Mouse (Mus musculus): ENCODE results near the gene Cybb. TPM values are rescaled to one million over a fixed set of nuclear protein-coding genes. Genes with fewer than 3 reads are reported as not detected.

The Cybb gene
- polyA plus RNA-seq, 1 experiment from 2014 or later, result 0.71 TPM

GRCm38 (mm10) chrX:9461399-9461798 lies 26.2 kb downstream of the Cybb start:
- ATAC-seq (ENCODE audit: insufficient number of reproducible peaks, insufficient read depth, low FRiP score, low TSS enrichment, low read depth), result no peak
- no peaks in the 10 kb centered on the region for H3K36me3 ChIP-seq
- H3K27me3 ChIP-seq, result no peaks in the 10 kb centered on the region
- H3K4me2 ChIP-seq, result no peak overlapping the region
- no peaks in the 10 kb centered on the region for H3K4me1 ChIP-seq (replicated peaks)
- H3K4me3 ChIP-seq (replicated peaks), result no peak overlapping the region
- no peak overlapping the region for H3K27ac ChIP-seq
- H3K9ac ChIP-seq (replicated peaks), result no peak overlapping the region
- no peaks in the 10 kb centered on the region for H3K9me3 ChIP-seq

DNA sequence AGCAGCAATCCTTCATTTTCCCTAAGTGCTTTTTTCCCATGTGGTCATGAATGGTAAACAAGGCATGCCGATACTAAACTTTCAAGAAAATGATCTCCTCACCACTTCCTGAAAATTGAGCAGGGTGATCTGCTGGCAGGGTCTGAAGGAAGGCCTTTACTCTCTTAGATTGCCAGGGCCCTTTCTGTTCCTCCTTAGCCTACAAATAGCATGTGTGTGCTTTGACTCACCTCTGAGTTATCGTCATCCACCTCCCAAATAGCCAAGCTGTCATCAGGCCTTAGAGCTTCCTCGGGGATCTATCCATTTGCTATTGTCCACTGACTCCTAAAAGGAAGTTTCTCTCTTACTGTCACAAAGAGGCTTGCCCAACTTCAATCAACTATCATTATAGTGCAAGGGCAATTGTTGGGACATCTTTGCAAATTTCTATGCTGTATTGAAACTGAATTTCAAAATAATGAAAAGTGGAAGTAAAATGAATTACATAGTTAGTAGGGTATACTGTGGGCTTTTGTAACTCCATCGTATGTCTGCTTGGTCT lies 27.1 kb downstream of the Cybb start:
- WGBS, result 83% methylated on average over 4 of the region's 4 CpGs
- H3K4me1 ChIP-seq (replicated peaks), result no peaks in the 10 kb centered on the region

DNA sequence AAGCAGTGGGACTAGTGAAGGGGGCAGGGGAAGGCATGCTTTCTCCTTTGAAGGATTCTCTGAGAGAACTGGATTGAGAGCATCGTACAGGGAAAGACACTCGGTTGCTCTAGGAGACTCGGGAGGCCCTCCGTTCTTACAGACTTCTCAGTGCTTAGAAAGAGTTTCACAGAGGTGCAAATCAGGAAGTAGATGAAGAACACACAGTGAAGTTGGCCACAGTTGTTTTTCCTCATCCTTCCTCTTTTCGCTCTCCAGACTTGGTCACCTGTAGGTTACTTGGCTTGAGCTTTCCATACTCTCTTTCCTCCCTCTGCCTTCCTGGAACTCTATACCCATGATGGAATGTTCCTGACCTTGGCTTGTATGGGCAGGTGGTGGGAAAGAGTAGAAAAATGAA lies 35.2 kb downstream of the Cybb start:
- ATAC-seq (ENCODE audit: insufficient number of reproducible peaks, insufficient read depth, low FRiP score, low TSS enrichment, low read depth), result no peak
- Histone ChIP-seq H3K27ac (no peak overlapping the region), H3K9me3 (no peaks in the 10 kb centered on the region), H3K4me3 (replicated peaks) (no peak overlapping the region), H3K4me1 (replicated peaks) (no peaks in the 10 kb centered on the region), H3K9ac (replicated peaks) (no peak overlapping the region), H3K4me2 (no peak overlapping the region), H3K36me3 (no peaks in the 10 kb centered on the region), H3K27me3 (no peaks in the 10 kb centered on the region)
- WGBS, result 93% methylated on average over 5 of the region's 5 CpGs

More for the DNA sequence above, 27.1 kb downstream of the Cybb start:
- H3K4me2 ChIP-seq, result no peak overlapping the region
- H3K4me3 ChIP-seq (replicated peaks), result no peak overlapping the region
- H3K27ac ChIP-seq, result no peak overlapping the region
- no peaks in the 10 kb centered on the region for H3K27me3 ChIP-seq
- no peaks in the 10 kb centered on the region for H3K9me3 ChIP-seq
- no peak overlapping the region for H3K9ac ChIP-seq (replicated peaks)
- no peak for ATAC-seq (ENCODE audit: insufficient number of reproducible peaks, insufficient read depth, low FRiP score, low TSS enrichment, low read depth)
- no peaks in the 10 kb centered on the region for H3K36me3 ChIP-seq

- no peak overlapping the region for H3K4me2 ChIP-seq
- no peak overlapping the region for H3K9ac ChIP-seq (replicated peaks)
- H3K36me3 ChIP-seq, result no peaks in the 10 kb centered on the region
- H3K27ac ChIP-seq, result no peak overlapping the region
- H3K4me1 ChIP-seq (replicated peaks), result no peaks in the 10 kb centered on the region
- ATAC-seq (ENCODE audit: insufficient number of reproducible peaks, insufficient read depth, low FRiP score, low TSS enrichment, low read depth), result no peak
- no peaks in the 10 kb centered on the region for H3K9me3 ChIP-seq
- no peaks in the 10 kb centered on the region for H3K27me3 ChIP-seq
- no peak overlapping the region for H3K4me3 ChIP-seq (replicated peaks)
Observed at GRCm38 (mm10) chrX:9447284-9447683, 40.3 kb downstream of the Cybb start.

DNA sequence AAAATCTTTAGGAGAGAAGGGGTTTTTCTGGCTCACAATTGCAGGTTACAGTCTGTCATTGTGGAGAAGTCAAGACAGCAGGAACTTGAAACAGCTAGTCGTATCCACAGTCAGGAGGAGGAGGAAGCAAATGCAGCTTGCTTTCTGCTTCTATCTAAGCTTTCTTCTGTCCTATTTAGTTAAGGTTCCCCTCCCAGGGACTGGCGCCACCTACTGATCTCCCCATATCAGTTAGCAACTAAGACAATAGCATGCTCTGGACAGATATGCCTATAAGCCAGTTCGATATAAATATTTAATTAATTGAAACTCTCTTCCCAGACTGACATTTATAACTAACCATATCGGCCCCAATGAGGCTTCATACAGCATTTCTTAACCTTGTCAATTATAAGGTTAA lies 46.5 kb downstream of the Cybb start:
- no peak for ATAC-seq (ENCODE audit: insufficient number of reproducible peaks, insufficient read depth, low FRiP score, low TSS enrichment, low read depth)
- no peak overlapping the region for H3K9ac ChIP-seq (replicated peaks)
- H3K9me3 ChIP-seq, result no peaks in the 10 kb centered on the region
- H3K36me3 ChIP-seq, result no peaks in the 10 kb centered on the region
- H3K27me3 ChIP-seq, result no peaks in the 10 kb centered on the region
- 64% methylated on average over 4 of the region's 4 CpGs for WGBS
- no peak overlapping the region for H3K27ac ChIP-seq
- H3K4me1 ChIP-seq (replicated peaks), result no peaks in the 10 kb centered on the region
- H3K4me2 ChIP-seq, result no peak overlapping the region
- H3K4me3 ChIP-seq (replicated peaks), result no peak overlapping the region

DNA sequence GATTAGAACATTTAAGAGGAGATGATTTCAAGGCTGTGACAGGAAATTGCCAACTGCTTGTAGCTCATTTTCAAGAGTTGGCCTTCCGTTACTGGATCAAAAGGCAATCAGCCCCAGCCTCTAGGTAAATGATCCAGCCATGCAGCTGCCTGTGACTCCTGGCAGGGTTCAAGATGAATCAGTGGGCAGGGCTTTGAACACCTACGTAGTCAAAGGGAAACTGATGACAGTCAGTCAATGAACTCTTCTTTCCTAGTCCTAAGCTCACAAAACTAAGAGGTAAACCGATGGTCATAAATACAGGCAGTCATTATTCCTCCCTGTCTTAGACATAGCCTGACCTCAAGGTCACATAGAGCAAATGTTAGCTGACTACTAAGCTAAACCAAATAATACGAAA lies 47.0 kb downstream of the Cybb start:
- no peak overlapping the region for H3K9ac ChIP-seq (replicated peaks)
- H3K4me3 ChIP-seq (replicated peaks), result no peak overlapping the region
- no peaks in the 10 kb centered on the region for H3K9me3 ChIP-seq
- H3K27ac ChIP-seq, result no peak overlapping the region
- no peak for ATAC-seq (ENCODE audit: insufficient number of reproducible peaks, insufficient read depth, low FRiP score, low TSS enrichment, low read depth)
- 81% methylated on average over 4 of the region's 4 CpGs for WGBS
- no peaks in the 10 kb centered on the region for H3K36me3 ChIP-seq
- H3K27me3 ChIP-seq, result no peaks in the 10 kb centered on the region
- no peaks in the 10 kb centered on the region for H3K4me1 ChIP-seq (replicated peaks)
- no peak overlapping the region for H3K4me2 ChIP-seq

DNA sequence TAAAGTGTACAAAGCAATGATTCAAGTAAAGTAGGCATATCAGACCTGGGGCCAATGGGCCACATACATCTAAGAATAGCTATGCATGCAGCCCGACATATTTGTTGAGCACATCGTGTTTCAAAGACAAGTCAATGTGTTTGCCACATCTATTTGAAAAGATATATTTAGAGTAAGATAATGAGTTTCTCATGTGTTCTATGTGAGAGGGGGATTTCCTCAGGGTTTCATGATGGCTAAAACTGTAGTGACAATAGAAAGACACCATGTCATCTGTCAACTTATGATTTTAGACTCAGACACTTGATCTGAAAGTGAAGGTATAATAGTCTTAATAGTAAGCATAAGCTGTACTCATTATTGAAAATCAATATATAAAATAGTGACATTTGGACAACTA lies 48.3 kb downstream of the Cybb start:
- Histone ChIP-seq H3K4me3 (replicated peaks) (no peak overlapping the region), H3K27ac (no peak overlapping the region), H3K27me3 (no peaks in the 10 kb centered on the region), H3K9me3 (no peaks in the 10 kb centered on the region), H3K4me2 (no peak overlapping the region), H3K9ac (replicated peaks) (no peak overlapping the region), H3K36me3 (no peaks in the 10 kb centered on the region), H3K4me1 (replicated peaks) (no peaks in the 10 kb centered on the region)
- 89% methylated on average over 2 of the region's 2 CpGs for WGBS
- ATAC-seq (ENCODE audit: insufficient number of reproducible peaks, insufficient read depth, low FRiP score, low TSS enrichment, low read depth), result no peak

DNA sequence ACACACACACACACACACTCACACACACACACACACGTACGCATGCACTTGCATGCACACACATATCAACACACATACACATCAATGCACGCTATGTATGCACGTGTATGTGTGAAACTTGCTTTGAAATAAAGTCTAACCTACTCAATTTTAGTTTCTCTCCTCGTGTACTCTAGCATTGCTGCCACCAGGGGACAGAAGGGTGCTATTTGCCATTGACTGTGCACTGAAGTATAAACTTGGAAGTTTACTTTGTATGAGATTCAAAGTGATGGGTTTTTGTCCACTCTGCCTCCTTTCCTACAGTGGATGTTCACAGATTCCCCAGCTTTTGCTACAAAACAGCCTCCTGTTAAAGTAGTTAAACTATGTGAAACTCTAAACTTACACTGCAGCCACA lies 73.7 kb downstream of the Cybb start:
- Histone ChIP-seq H3K4me2 (no peak overlapping the region), H3K4me1 (replicated peaks) (no peaks in the 10 kb centered on the region)
- 84% methylated on average over 5 of the region's 5 CpGs for WGBS

More for the DNA sequence above, 73.7 kb downstream of the Cybb start:
- no peak overlapping the region for H3K9ac ChIP-seq (replicated peaks)
- no peak overlapping the region for H3K4me3 ChIP-seq (replicated peaks)
- no peak overlapping the region for H3K27ac ChIP-seq
- no peaks in the 10 kb centered on the region for H3K27me3 ChIP-seq
- no peak for ATAC-seq (ENCODE audit: insufficient number of reproducible peaks, insufficient read depth, low FRiP score, low TSS enrichment, low read depth)
- no peaks in the 10 kb centered on the region for H3K36me3 ChIP-seq
- no peaks in the 10 kb centered on the region for H3K9me3 ChIP-seq

Other genes starting within 250 kb of the Cybb start
- gene Gm14862, start 230.9 kb downstream of the Cybb start, polyA plus RNA-seq (2016; fragmentation: Nextera tagmentation; extraction: Ambion mirVana), result not detected in 2 replicates
- gene Xk, start 215.0 kb downstream of the Cybb start, polyA plus RNA-seq (2016; fragmentation: Nextera tagmentation; extraction: Ambion mirVana), result 1.5 and 2.0 TPM in 2 replicates
- not detected in 2 replicates for gene H2al1m, start 204.0 kb downstream of the Cybb start, polyA plus RNA-seq (2016; fragmentation: Nextera tagmentation; extraction: Ambion mirVana)
- not detected in 2 replicates for gene H2al1k, start 137.1 kb downstream of the Cybb start, polyA plus RNA-seq (2016; fragmentation: Nextera tagmentation; extraction: Ambion mirVana)
- not detected in 2 replicates for gene H2al1o, start 84.6 kb upstream of the Cybb start, polyA plus RNA-seq (2016; fragmentation: Nextera tagmentation; extraction: Ambion mirVana)
- gene Dynlt3, start 175.2 kb upstream of the Cybb start, polyA plus RNA-seq (2016; fragmentation: Nextera tagmentation; extraction: Ambion mirVana), result 18.0 and 20.1 TPM in 2 replicates